Mouse (Mus musculus) kidney, adult 2 months (tissue): Measurements from ENCODE around the gene Lbp.

Experiments
- CTCF ChIP-seq: fragments of 200-500 bp; conservative IDR thresholded peaks from 2 replicates; pipeline ENCODE4 v1.5.1; 2011; ENCODE audit warnings: low read depth, mild to moderate bottlenecking, control low read depth, low read length, moderate library complexity, mixed read lengths; ENCODE audit not compliant: insufficient read depth, insufficient read length
- POLR2A ChIP-seq: fragments of 200-500 bp; IDR thresholded peaks from one replicate; pipeline ENCODE4 v1.6.1; 2011; ENCODE audit warnings: low read depth, low read length, control low read depth

DNA sequence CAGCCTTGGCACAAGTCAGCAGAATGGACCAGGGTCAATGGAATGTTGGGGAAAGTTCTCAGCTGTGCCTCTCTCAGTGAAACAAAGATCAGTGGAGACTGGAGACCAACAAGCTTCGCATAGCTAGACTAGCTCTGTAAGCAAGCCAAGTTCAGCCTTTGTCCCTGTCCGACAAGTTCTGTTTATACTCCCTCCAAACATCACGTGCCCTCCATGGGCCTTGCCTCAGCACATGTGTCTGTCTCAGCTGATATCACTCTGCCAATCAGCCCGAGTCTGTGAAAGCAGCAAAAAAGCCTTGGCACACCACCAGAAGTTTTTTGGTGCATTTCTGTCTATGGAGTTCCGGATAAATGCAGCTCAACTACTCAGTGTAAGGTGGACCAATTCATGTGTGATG, 66.8 kb downstream of the Lbp start:
- no peak for TF ChIP-seq CTCF
- TF ChIP-seq POLR2A = no peak
